Mouse (Mus musculus): ENCODE data around the gene Ubald2. TPM values are rescaled to one million over a fixed set of nuclear protein-coding genes. Genes with fewer than 3 reads are reported as not detected.

Gene Ubald2
- polyA plus RNA-seq, 1 experiment: 733 TPM

DNA sequence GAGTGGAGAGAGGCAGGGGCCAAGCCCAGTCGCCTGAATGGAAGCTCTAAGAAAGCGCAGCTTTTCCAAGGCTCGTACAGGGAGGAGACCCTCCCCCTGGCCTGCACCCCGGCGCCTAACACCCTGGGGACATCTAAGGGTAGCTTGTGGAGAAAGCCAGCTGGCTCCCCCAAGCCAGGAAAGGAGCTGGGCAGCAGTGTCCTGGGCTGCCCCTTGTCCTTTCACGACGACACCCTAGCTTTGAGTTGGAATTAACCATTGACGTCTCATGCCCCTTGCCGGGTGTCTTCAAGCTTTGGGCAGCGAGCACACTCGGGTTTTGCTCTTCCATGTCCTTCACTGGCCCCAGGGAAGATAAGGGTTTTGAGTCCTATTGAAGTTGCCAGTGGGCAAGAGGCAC, 3.6 kb downstream of the Ubald2 start:
- no peak for TF ChIP-seq GATA1 (IDR thresholded peaks at IDR 0.05; ENCODE audit: low read length)

GRCm38 (mm10) chr11:116439269-116440240, 5.7 kb downstream of the Ubald2 start:
- TF ChIP-seq GATA1 (IDR thresholded peaks at IDR 0.05; ENCODE audit: low read length): no peak

GRCm38 (mm10) chr11:116440408-116441068, 6.6 kb downstream of the Ubald2 start:
- no peak for TF ChIP-seq GATA1 (IDR thresholded peaks at IDR 0.05; ENCODE audit: low read length)

DNA sequence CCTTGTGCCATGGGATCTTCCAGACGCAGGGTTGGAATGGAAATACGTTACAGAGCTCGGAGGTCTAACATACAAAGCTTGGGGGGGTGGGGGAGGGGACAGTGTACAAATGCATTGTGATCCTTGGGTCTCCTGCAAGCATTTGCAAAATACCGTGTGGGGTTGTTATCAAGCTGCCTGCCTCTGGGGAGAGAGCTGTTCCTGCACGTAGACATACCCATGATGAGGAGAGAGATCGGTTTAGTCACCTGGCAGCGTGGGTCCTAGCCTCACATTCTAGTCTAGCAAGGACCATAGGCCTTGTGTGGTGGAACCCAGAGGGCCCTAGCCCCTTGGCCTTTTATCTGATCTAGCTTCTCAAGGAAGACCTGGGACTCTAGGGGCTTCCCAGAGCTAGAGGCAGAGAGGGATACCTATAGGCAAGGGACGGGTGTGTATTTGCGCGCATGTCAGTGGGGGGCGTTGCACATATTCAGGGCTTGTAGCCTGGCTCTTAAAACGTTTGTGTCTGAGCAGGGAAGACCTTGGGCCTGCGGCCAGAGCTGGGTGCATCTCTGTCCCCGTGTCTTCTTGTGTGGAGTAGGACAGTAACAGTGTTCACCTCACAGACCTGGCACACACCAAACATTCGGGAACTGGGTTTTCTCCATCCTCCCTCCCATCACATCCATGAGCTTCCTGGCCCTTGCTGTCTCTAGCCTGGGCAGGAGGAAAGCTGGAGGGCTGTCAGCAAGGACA, 8.4 kb downstream of the Ubald2 start:
- no peak for TF ChIP-seq GATA1 (IDR thresholded peaks at IDR 0.05; ENCODE audit: low read length)

- TF ChIP-seq GATA1 (IDR thresholded peaks at IDR 0.05; ENCODE audit: low read length): no peak
These were observed 8.9 kb downstream of the Ubald2 start for GRCm38 (mm10) chr11:116442867-116443177.

DNA sequence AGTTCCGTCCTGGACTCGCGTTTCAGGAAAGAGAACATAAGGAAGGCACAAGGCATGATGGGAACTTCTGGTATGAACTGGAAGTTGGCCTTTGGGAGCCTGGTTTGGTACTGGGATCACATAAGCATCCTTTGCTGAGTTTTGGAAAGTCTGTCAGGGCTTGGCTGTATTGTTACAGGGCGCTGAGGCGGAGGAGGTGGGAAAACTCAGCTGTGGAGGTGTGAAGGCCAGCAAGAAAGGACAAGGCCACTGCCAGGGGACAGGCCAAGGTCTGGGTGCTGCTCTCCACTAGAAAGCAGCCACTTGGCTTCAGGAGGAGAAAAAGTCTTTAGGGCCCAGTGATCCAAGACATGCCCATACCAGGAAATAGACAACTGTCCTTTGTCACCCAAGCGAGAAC, 9.4 kb downstream of the Ubald2 start:
- TF ChIP-seq GATA1 (IDR thresholded peaks at IDR 0.05; ENCODE audit: low read length): no peak

DNA sequence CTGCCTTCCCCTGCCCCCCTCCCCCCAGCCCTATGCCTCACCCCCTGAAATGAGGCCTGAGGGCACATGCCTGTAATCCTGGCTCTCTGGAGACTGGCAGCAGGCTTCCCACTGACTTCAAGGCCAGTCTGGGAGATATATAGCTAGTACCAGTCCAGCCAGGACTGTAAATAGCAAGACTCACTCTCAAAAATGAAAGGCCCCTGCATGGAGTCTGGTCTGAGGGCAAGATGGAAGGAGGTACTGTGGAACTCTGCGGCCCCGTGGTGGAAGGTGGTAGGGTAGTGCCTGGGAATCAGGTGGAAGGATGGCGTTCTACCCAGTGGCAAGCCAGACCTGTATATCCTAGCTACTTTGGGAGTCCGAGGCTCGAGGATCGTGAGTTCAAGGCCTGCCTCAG, 10.0 kb downstream of the Ubald2 start:
- no peak for TF ChIP-seq GATA1 (IDR thresholded peaks at IDR 0.05; ENCODE audit: low read length)

DNA sequence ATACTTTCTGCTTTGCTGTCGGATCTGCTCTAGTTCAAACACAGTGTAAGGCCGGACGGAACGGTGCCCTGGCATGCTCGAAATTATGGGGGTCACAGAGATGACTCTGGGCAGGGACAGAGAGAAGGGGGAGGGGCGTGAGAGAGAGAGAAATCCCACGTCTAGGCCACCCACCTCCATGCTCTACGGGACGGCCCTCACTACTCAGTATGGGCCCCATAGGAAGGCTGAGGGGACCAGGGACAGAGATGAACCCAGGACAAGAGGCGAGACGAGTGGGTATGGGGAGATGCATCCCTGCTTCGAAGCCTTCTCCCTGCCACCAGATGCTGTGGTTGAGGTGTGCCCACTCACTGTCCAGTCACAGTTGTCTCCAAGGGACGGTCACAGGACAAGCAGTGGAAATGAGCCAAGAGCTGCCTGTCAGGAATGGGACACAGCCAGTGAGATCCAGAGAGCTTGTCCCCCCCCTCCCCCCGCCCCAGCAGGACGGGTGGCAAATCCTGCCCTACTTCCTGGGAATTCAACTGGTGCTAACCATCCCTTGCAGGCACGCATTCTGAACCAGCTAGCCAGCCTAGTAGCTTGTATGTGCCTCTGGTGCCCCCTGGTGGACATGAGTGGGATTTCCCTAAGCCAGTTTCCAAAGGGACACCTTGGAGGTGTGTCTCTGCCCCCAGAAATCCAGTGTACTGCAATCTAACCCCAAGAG, 11.9 kb downstream of the Ubald2 start:
- no peak for TF ChIP-seq GATA1 (IDR thresholded peaks at IDR 0.05; ENCODE audit: low read length)

GRCm38 (mm10) chr11:116446308-116446887, 12.5 kb downstream of the Ubald2 start:
- TF ChIP-seq GATA1 (IDR thresholded peaks at IDR 0.05; ENCODE audit: low read length): no peak

DNA sequence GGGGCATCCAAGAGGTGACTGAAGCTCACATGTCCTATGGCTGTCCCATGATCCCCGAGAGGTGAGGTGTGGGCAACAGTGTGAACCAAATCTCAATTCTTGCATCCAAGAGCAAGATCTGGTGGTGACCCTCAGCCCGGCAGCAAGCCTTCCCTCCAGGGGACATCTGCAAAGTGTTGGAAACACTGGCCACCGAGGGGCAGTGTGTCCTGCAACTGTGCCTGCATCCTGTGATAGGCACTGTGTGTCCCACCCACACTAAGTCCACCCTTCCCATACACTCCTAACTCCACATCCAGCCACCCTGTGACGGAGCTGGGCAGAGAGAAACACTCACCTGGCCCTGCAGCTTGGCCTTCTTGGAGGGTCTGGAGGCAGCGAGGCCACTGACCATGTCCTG, 13.9 kb downstream of the Ubald2 start:
- TF ChIP-seq GATA1 (IDR thresholded peaks at IDR 0.05; ENCODE audit: low read length): no peak

DNA sequence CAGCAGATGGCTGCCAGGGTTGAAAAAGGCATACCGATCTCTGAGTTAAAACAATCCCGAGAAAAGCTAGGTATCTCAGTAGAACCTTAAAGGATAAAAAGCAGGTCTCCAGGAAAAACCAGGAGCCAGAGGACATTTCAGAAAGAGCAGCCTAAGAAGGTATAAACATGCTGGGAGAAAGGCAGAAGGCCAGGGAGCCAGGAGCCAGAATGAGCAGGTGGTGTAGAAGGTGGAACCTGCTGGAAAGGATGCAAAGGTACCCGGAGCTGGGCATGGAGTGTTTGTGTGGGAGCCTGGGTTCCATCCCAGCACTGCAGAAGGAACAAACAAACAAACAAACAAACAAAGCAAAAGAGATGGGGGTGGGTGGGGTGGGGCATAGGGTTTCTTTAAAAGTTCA, 15.4 kb downstream of the Ubald2 start:
- TF ChIP-seq GATA1 (IDR thresholded peaks at IDR 0.05; ENCODE audit: low read length): no peak

- TF ChIP-seq GATA1 (IDR thresholded peaks at IDR 0.05; ENCODE audit: low read length): no peak
These were observed 20.0 kb downstream of the Ubald2 start for GRCm38 (mm10) chr11:116453889-116454288.

GRCm38 (mm10) chr11:116456234-116456633, 22.3 kb downstream of the Ubald2 start:
- no peak for TF ChIP-seq GATA1 (IDR thresholded peaks at IDR 0.05; ENCODE audit: low read length)

DNA sequence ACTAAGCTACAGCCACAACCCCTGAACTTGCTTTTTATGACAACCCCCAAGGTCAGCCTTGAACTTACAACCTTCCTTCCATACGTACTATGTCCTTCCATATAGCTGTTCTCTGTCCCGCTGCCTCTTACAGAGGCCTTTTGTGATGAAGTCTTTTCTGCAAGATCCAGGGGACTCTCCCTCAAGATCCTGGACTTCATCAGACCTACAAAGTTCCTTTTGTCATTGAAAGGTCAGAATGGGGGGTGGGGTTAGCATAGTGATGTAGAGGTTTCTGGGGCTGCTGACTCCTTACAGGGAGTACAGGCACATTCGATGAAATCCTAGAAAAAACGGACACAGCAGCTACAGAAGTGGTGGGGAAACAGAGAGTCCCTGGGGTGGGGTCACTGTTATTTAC, 25.9 kb downstream of the Ubald2 start:
- TF ChIP-seq GATA1 (IDR thresholded peaks at IDR 0.05; ENCODE audit: low read length): no peak

- no peak for TF ChIP-seq GATA1 (IDR thresholded peaks at IDR 0.05; ENCODE audit: low read length)
These were observed 29.4 kb downstream of the Ubald2 start for GRCm38 (mm10) chr11:116463338-116463737.
